ENCODE assay signal across 21 mouse cellular contexts in genomic region chr3:15847332-15848047, GRCm38 (mm10). TPM values are rescaled to one million over a fixed set of nuclear protein-coding genes. Genes with fewer than 3 reads are reported as not detected.
DNase-seq lines count a peak whose midpoint lies in the region; ATAC-seq lines count a peak whose summit lies in the region.
"Had no signal": no experiment of that assay in that cellular context is flagged by ENCODE, and none has a peak within 500 bp of the region (broad histone marks: within the 10 kb centered on the region; RNA-seq: fewer than 3 reads in every experiment).

No protein-coding gene starts in this region.

- DNase-seq in forebrain, embryonic 10.5 days (ENCODE audit: extremely low spot score, low spot score) = no peak
- no peak for DNase-seq in hindbrain, embryonic 14.5 days (ENCODE audit: low spot score)
- no peak for DNase-seq in spleen, adult 12 weeks (ENCODE audit: low spot score)
- DNase-seq: adrenal gland, postnatal 25 days; cerebellum, adult 11 months; cerebellum, postnatal 10 days; gastrocnemius, postnatal 14 days; heart, adult 2 months; heart, postnatal 10 days; kidney, postnatal 4 days; layer of hippocampus, adult 9-11 months; left cerebral cortex, postnatal 4 days; lung, adult 18-20 months; thymus, postnatal 25 days had no signal

- H3K4me3 ChIP-seq in forebrain, embryonic 15.5 days = no peak overlapping the region
- no peak overlapping the region for H3K4me3 ChIP-seq in forebrain, embryonic 10.5 days
- H3K4me3 ChIP-seq in hindbrain, embryonic 14.5 days (replicated peaks; ENCODE audit: low read length) = no peak overlapping the region
- no peak overlapping the region for H3K4me3 ChIP-seq in hindbrain, embryonic 13.5 days
- no peak overlapping the region for H3K4me3 ChIP-seq in neural tube, embryonic 14.5 days (ENCODE audit: low read depth, low read length)
- no peak overlapping the region for H3K4me3 ChIP-seq in neural tube, embryonic 15.5 days (replicated peaks)
- H3K4me3 ChIP-seq: heart, adult 2 months; intestine, embryonic 15.5 days; left cerebral cortex, adult 2 months had no signal

- no peak overlapping the region for H3K4me2 ChIP-seq in forebrain, embryonic 15.5 days (replicated peaks)
- no peak overlapping the region for H3K4me2 ChIP-seq in hindbrain, embryonic 14.5 days (replicated peaks)
- H3K4me2 ChIP-seq in hindbrain, embryonic 13.5 days = no peak overlapping the region
- no peak overlapping the region for H3K4me2 ChIP-seq in neural tube, embryonic 14.5 days (ENCODE audit: low read depth, low read length)
- H3K4me2 ChIP-seq in neural tube, embryonic 15.5 days = no peak overlapping the region
- H3K4me2 ChIP-seq: intestine, embryonic 15.5 days; liver, embryonic 11.5 days had no signal

- no peaks in the 10 kb centered on the region for H3K27me3 ChIP-seq in forebrain, embryonic 15.5 days
- H3K27me3 ChIP-seq in forebrain, embryonic 10.5 days (ENCODE audit: poor library complexity, severe bottlenecking) = no peaks in the 10 kb centered on the region
- H3K27me3 ChIP-seq in hindbrain, embryonic 14.5 days (ENCODE audit: control insufficient read depth, insufficient read depth, low read length) = no peaks in the 10 kb centered on the region
- H3K27me3 ChIP-seq in hindbrain, embryonic 13.5 days = no peaks in the 10 kb centered on the region
- H3K27me3 ChIP-seq in neural tube, embryonic 14.5 days (ENCODE audit: control insufficient read depth, insufficient read depth, low read length) = no peaks in the 10 kb centered on the region
- no peaks in the 10 kb centered on the region for H3K27me3 ChIP-seq in neural tube, embryonic 15.5 days (replicated peaks)
- H3K27me3 ChIP-seq: intestine, embryonic 15.5 days had no signal

- peaks cover 3% of the 10 kb centered on the region; the same call in 1 of the 2 replicates for H3K9me3 ChIP-seq in forebrain, embryonic 15.5 days
- H3K9me3 ChIP-seq in forebrain, embryonic 10.5 days = peaks cover 21% of the 10 kb centered on the region; the same call in 1 of the 2 replicates
- no peaks in the 10 kb centered on the region for H3K9me3 ChIP-seq in hindbrain, embryonic 14.5 days (ENCODE audit: control insufficient read depth, low read length)
- peaks cover 4% of the 10 kb centered on the region; the same call in 1 of the 2 replicates for H3K9me3 ChIP-seq in hindbrain, embryonic 13.5 days
- no peaks in the 10 kb centered on the region for H3K9me3 ChIP-seq in neural tube, embryonic 14.5 days (ENCODE audit: control insufficient read depth, low read length)
- no peaks in the 10 kb centered on the region for H3K9me3 ChIP-seq in neural tube, embryonic 15.5 days (replicated peaks)
- H3K9me3 ChIP-seq: intestine, embryonic 15.5 days had no signal

- 0 out of 2 replicates have a peak, but pooled peaks have one; percentile 23 for ATAC-seq in forebrain, embryonic 15.5 days (replicated peaks)
- ATAC-seq in hindbrain, embryonic 14.5 days (ENCODE audit: low FRiP score) = peak; percentile 35; the same call in 1 of the 2 replicates
- no peak; the same call in 1 of the 2 replicates for ATAC-seq in hindbrain, embryonic 13.5 days (ENCODE audit: low FRiP score)
- peak; percentile 31; the same call in 1 of the 2 replicates for ATAC-seq in neural tube, embryonic 14.5 days (ENCODE audit: low read depth)
- no peak for ATAC-seq in neural tube, embryonic 15.5 days (ENCODE audit: low FRiP score)
- ATAC-seq: intestine, embryonic 15.5 days had no signal

- H3K4me1 ChIP-seq in forebrain, embryonic 15.5 days = no peaks in the 10 kb centered on the region
- no peaks in the 10 kb centered on the region for H3K4me1 ChIP-seq in forebrain, embryonic 10.5 days
- no peaks in the 10 kb centered on the region for H3K4me1 ChIP-seq in hindbrain, embryonic 14.5 days (replicated peaks; ENCODE audit: control insufficient read depth, insufficient read depth, low read length)
- no peaks in the 10 kb centered on the region for H3K4me1 ChIP-seq in hindbrain, embryonic 13.5 days (replicated peaks)
- no peaks in the 10 kb centered on the region for H3K4me1 ChIP-seq in neural tube, embryonic 14.5 days (ENCODE audit: control insufficient read depth, insufficient read depth, low read length)
- no peaks in the 10 kb centered on the region for H3K4me1 ChIP-seq in neural tube, embryonic 15.5 days
- H3K4me1 ChIP-seq: intestine, embryonic 15.5 days had no signal

- no peak overlapping the region for H3K27ac ChIP-seq in forebrain, embryonic 15.5 days (replicated peaks)
- H3K27ac ChIP-seq in forebrain, embryonic 10.5 days = no peak overlapping the region
- H3K27ac ChIP-seq in hindbrain, embryonic 14.5 days = no peak overlapping the region
- H3K27ac ChIP-seq in hindbrain, embryonic 13.5 days = no peak overlapping the region
- H3K27ac ChIP-seq in neural tube, embryonic 14.5 days (ENCODE audit: low read depth, low read length) = no peak overlapping the region
- H3K27ac ChIP-seq in neural tube, embryonic 15.5 days (replicated peaks) = no peak overlapping the region
- H3K27ac ChIP-seq: heart, adult 2 months; intestine, embryonic 15.5 days; left cerebral cortex, adult 2 months had no signal

- no peaks in the 10 kb centered on the region for H3K36me3 ChIP-seq in forebrain, embryonic 15.5 days
- no peaks in the 10 kb centered on the region for H3K36me3 ChIP-seq in forebrain, embryonic 10.5 days (replicated peaks)
- H3K36me3 ChIP-seq in hindbrain, embryonic 14.5 days (replicated peaks; ENCODE audit: control insufficient read depth, insufficient read depth) = no peaks in the 10 kb centered on the region
- H3K36me3 ChIP-seq in hindbrain, embryonic 13.5 days = no peaks in the 10 kb centered on the region
- H3K36me3 ChIP-seq in neural tube, embryonic 14.5 days (ENCODE audit: control insufficient read depth, insufficient read depth, low read length) = no peaks in the 10 kb centered on the region
- H3K36me3 ChIP-seq in neural tube, embryonic 15.5 days = no peaks in the 10 kb centered on the region
- H3K36me3 ChIP-seq: intestine, embryonic 15.5 days had no signal

- H3K9ac ChIP-seq in forebrain, embryonic 15.5 days (replicated peaks) = no peak overlapping the region
- no peak overlapping the region for H3K9ac ChIP-seq in hindbrain, embryonic 14.5 days
- H3K9ac ChIP-seq in hindbrain, embryonic 13.5 days = no peak overlapping the region
- no peak overlapping the region for H3K9ac ChIP-seq in neural tube, embryonic 14.5 days (replicated peaks; ENCODE audit: low read depth, low read length)
- no peak overlapping the region for H3K9ac ChIP-seq in neural tube, embryonic 15.5 days (replicated peaks)
- H3K9ac ChIP-seq: intestine, embryonic 15.5 days had no signal

- 82% methylated on average over 3 of the region's 3 CpGs for WGBS in forebrain, embryonic 15.5 days
- WGBS in forebrain, embryonic 10.5 days = 88% methylated on average over 3 of the region's 3 CpGs
- 90% methylated on average over 3 of the region's 3 CpGs for WGBS in hindbrain, embryonic 14.5 days
- 87% methylated on average over 3 of the region's 3 CpGs for WGBS in hindbrain, embryonic 13.5 days
- 81% methylated on average over 3 of the region's 3 CpGs for WGBS in neural tube, embryonic 14.5 days
- WGBS in neural tube, embryonic 15.5 days = 89% methylated on average over 3 of the region's 3 CpGs

RNA-seq across cellular contexts. Expression of gene Sirpb1c, which starts 0.8 kb away (rescaled TPM):
- polyA plus RNA-seq in forebrain, embryonic 15.5 days (2015; fragmentation: Nextera tagmentation; extraction: Ambion mirVana) = not detected in 2 replicates
- not detected in 2 replicates for polyA plus RNA-seq in forebrain, embryonic 10.5 days (2016; fragmentation: Nextera tagmentation; extraction: Ambion mirVana)
- not detected in 2 replicates for polyA plus RNA-seq in hindbrain, embryonic 14.5 days (2014; fragmentation: Nextera tagmentation; extraction: Ambion mirVana)
- not detected in 2 replicates for polyA plus RNA-seq in hindbrain, embryonic 13.5 days (2015; fragmentation: Nextera tagmentation; extraction: Ambion mirVana)
- not detected in 2 replicates for polyA plus RNA-seq in neural tube, embryonic 14.5 days (2014; fragmentation: Nextera tagmentation; extraction: Ambion mirVana)
- polyA plus RNA-seq in neural tube, embryonic 15.5 days (2015; fragmentation: Nextera tagmentation; extraction: Ambion mirVana) = 0.15 TPM in 1 of 2 replicates, not detected in the other
- polyA plus RNA-seq: liver, embryonic 11.5 days had no signal

Comparison
In these comparisons a context has a peak if more than half of its experiments do, and no peak if none do; other contexts are left out.
1. ATAC-seq: peak in forebrain, embryonic 15.5 days (single experiment), hindbrain, embryonic 14.5 days (single experiment) and neural tube, embryonic 14.5 days (single experiment); none in hindbrain, embryonic 13.5 days (single experiment) and neural tube, embryonic 15.5 days (single experiment).